Mouse (Mus musculus) lung, postnatal 0 days (tissue): Measurements from ENCODE around the gene Parvb.

Experiments
- CTCF ChIP-seq: IDR thresholded peaks from 2 replicates; pipeline ENCODE4 v1.5.1; 2016; ENCODE audit warnings: antibody characterized with exemption, mild to moderate bottlenecking
- EP300 ChIP-seq: IDR thresholded peaks from 2 replicates; pipeline ENCODE4 v1.6.1; 2016; ENCODE audit warnings: antibody characterized with exemption, mild to moderate bottlenecking, control low read depth

DNA sequence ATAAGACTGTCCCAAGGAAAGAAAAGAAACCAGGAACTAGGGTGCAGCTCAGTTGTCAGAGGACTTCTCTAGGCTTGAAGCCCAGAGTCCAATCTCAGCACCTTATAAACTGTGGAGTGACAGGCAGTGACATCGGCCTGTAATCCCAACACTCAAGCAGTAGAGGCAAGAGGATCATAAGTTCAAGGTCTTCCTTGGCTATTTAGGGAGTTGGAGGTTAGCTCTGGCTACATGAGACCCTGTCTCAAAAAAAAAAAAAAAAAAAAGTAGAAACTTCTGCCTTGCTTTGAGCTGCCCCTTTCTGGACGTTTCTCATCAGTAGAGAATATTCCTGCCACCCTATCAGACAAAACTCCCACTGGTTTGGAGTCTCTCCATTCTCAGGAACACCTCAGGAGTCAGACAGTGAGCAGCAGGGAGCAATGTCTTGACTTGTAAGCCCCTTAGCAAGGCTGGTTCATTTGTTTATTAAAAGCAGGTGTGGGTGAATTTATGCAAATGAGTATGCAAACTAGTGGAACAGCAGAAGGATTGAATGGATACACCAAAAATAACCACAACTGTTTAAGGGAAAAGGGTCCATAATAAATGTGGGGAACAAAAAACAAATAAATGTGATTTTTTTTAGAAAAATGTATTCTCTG is 42.8 kb upstream of the Parvb start:
- TF ChIP-seq EP300 (no peak), CTCF (no peak)
